Mouse (Mus musculus): ENCODE results near the gene BC030870. TPM values are rescaled to one million over a fixed set of nuclear protein-coding genes. Genes with fewer than 3 reads are reported as not detected.

Gene BC030870
- total RNA-seq, 2 experiments from 2014 or later = not detected

GRCm38 (mm10) chr8:65087711-65088110 is 41.7 kb downstream of the BC030870 start:
- intact Hi-C loops (cut with DNase I) = no loop called here
- DNase-seq (ENCODE audit: low spot score in 2 of 2) = no peak

GRCm38 (mm10) chr8:65085680-65086079 is 43.7 kb downstream of the BC030870 start:
- no peak for DNase-seq (ENCODE audit: low spot score in 2 of 2)
- intact Hi-C loops (cut with DNase I) = no loop called here

- no peak for DNase-seq (ENCODE audit: low spot score in 2 of 2)
- intact Hi-C loops (cut with DNase I) = no loop called here
These were observed 48.6 kb downstream of the BC030870 start for GRCm38 (mm10) chr8:65080731-65081130.

GRCm38 (mm10) chr8:65074733-65075132 is 54.6 kb downstream of the BC030870 start, which contains the start of gene Gm10663:
Gene Gm10663 (plus strand): TSS chr8:65075033.
- no peak for DNase-seq (ENCODE audit: low spot score in 2 of 2)
- intact Hi-C loops (cut with DNase I) = no loop called here

- DNase-seq (ENCODE audit: low spot score in 2 of 2) = no peak
- intact Hi-C loops (cut with DNase I) = no loop called here
These were observed 58.4 kb downstream of the BC030870 start for GRCm38 (mm10) chr8:65070996-65071395.

DNA sequence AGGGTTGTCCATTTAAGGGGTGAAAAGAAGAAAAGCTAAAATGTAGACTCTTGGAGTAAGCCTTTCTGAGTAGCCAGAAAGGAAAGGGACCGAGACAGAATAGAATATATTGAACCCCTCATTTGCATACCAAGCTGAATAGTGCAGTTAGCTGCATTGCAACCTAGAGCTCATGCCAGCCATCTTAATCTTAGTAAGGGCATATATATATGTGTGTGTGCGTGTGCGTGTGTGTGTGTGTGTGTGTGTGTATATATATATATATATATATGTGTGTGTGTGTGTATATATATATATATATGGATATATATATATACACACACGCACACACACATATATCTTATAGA is 60.9 kb downstream of the BC030870 start:
- intact Hi-C loops (cut with DNase I) = no loop called here
- DNase-seq (ENCODE audit: low spot score in 2 of 2) = no peak

GRCm38 (mm10) chr8:65067694-65068472 is 61.5 kb downstream of the BC030870 start:
- intact Hi-C loops (cut with DNase I) = no loop called here
- no peak for DNase-seq (ENCODE audit: low spot score in 2 of 2)

DNA sequence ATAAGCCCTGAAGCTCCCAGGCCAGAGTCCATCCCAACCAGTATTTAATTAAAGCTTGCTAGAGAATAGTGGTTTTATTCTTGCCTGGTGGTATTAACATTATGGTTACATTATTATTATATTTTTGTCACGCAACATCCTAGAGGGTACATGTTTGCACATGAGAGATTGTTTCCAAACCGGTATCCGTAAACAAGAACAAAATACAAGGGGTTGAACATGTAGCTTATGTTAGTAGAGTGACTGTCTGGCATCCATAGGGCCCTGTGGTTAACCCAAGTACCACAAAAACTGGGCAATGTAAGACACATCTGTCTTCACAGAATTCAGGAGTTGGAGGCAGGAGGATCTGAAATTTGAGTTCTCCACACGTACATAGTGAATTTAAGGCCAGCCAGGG is 62.3 kb downstream of the BC030870 start:
- intact Hi-C loops (cut with DNase I) = no loop called here
- DNase-seq (ENCODE audit: low spot score in 2 of 2) = no peak

DNA sequence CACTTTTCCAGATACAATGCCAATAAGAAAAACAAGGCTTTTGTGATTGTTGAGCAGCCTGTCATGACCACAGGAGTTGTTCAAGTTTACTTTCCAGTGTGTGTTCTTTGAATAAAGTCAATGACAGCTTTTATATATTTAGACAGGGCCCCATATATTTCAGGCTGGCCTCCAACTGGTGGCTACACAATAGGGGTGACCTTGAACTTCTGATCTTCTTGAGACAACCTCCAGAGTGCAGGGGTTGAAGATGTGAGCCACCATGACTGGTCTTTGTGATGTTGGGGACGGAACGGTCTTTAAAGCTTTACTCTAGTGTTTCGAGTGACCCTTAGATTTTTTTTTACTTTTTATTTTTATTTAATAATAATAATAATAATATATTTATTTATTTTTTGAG is 63.7 kb downstream of the BC030870 start:
- intact Hi-C loops (cut with DNase I) = no loop called here
- DNase-seq (ENCODE audit: low spot score in 2 of 2) = no peak

GRCm38 (mm10) chr8:65064071-65064470 is 65.3 kb downstream of the BC030870 start:
- intact Hi-C loops (cut with DNase I) = no loop called here
- DNase-seq (ENCODE audit: low spot score in 2 of 2) = no peak

DNA sequence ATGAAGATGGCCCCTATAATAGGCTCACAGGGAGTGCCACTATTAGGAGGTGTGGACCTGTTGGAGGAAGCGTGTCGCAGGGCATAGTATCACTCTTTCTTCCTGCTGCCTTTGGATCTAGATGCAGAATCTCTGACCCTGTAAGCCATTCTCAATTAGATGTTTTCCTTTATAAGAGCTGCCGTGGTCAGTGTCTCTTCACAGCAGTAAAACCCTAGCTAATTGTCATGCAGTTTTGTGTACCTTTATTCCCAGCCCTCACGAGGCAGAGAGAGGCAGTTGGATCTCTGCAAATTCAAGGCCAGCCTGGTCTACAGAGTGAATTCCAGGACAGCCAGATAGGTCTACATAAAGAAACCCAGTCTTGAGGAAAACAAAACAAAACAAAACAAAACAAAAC is 67.2 kb downstream of the BC030870 start:
- intact Hi-C loops (cut with DNase I) = no loop called here
- no peak for DNase-seq (ENCODE audit: low spot score in 2 of 2)

GRCm38 (mm10) chr8:65056722-65057121 is 72.6 kb downstream of the BC030870 start:
- DNase-seq (ENCODE audit: low spot score in 2 of 2) = no peak
- intact Hi-C loops (cut with DNase I) = no loop called here

DNA sequence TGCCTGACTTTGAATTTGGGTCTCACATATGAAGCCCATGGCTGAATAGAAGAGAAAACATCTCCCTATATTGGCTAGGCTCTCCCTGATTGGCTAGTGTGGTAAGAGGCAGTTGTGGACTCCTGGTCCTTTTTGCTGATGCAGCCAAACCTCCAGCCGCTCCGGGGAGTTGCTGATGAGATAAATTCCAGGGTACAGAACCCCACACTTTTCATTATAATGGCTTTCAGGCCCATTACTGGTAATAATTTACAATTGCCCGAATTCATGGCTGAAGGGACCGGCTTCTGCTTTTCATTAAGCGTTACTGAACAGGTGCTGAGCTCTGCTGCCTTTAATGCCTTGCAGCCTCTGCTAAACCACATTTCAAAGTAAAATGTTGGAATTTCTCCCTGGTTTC is 75.4 kb downstream of the BC030870 start:
- intact Hi-C loops (cut with DNase I) = no loop called here

GRCm38 (mm10) chr8:65053554-65053953 is 75.8 kb downstream of the BC030870 start:
- DNase-seq (ENCODE audit: low spot score in 2 of 2) = no peak
- intact Hi-C loops (cut with DNase I) = no loop called here

More for the DNA sequence above, 75.4 kb downstream of the BC030870 start:
- DNase-seq (ENCODE audit: low spot score in 2 of 2) = no peak

- intact Hi-C loops (cut with DNase I) = no loop called here
- DNase-seq (ENCODE audit: low spot score in 2 of 2) = no peak
These were observed 81.6 kb downstream of the BC030870 start for GRCm38 (mm10) chr8:65047801-65048200.

GRCm38 (mm10) chr8:65047193-65047592 is 82.2 kb downstream of the BC030870 start:
- intact Hi-C loops (cut with DNase I) = no loop called here
- DNase-seq (ENCODE audit: low spot score in 2 of 2) = no peak

GRCm38 (mm10) chr8:65046565-65046964 is 82.8 kb downstream of the BC030870 start:
- intact Hi-C loops (cut with DNase I) = no loop called here
- DNase-seq (ENCODE audit: low spot score in 2 of 2) = no peak

GRCm38 (mm10) chr8:65037117-65037533 is 92.2 kb downstream of the BC030870 start, which contains the start of gene Apela:
Gene Apela (minus strand): TSS chr8:65037336.
- intact Hi-C loops (cut with DNase I) = no loop called here
- DNase-seq (ENCODE audit: low spot score in 2 of 2) = peak in 1 of 2 experiments; percentile 2
